Mouse (Mus musculus) c-Kit-positive CD71-positive TER-119-positive erythroid progenitor cells, embryonic 14.5 days (primary cell): Measurements from ENCODE around the gene Rmnd5b.
"Not testable (repeated sequence)": the region's sequence is repeated elsewhere in the genome, so short reads cannot be mapped to it uniquely, and the experiment has no call there.

Experiments
- DNase-seq: peaks from one replicate; pipeline ENCODE4 v3.0.0-alpha.2; 2013; ENCODE audit warnings: low spot score

Rmnd5b gene

GRCm38 (mm10) chr11:51621776-51622175 lies 13.9 kb downstream of the Rmnd5b start:
- no peak for DNase-seq

GRCm38 (mm10) chr11:51620084-51620483 lies 15.6 kb downstream of the Rmnd5b start:
- no peak for DNase-seq

- DNase-seq = peak; percentile 95
Observed at GRCm38 (mm10) chr11:51619409-51620060, 16.2 kb downstream of the Rmnd5b start, which contains the start of gene Nhp2. Gene Nhp2 (plus strand): TSS chr11:51619735.

DNA sequence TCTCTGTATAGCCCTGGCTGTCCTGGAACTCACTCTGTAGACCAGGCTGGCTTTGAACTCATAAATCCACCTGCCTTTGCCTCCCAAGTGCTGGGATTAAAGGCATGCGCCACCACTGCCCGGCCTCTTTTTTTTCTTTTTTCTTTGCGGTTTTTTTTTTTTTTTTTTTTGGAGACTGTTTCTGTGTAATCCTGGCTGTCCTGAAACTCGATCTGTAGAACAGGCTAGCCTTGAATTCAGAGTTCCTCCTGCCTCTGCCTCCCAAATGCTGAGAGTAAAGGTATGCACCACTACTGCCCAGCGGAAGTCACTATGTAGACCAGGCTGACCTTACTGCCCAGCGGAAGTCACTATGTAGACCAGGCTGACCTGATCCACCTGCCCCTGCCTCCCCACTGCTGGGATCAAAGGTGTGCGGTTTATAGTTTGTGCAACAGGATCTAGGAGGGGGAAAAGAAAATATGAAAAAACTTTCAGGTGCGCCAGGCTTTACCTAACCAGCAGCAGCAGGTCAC lies 16.7 kb downstream of the Rmnd5b start:
- no peak for DNase-seq

- peak; percentile 71 for DNase-seq
Observed at GRCm38 (mm10) chr11:51617693-51618092, 18.0 kb downstream of the Rmnd5b start.

DNA sequence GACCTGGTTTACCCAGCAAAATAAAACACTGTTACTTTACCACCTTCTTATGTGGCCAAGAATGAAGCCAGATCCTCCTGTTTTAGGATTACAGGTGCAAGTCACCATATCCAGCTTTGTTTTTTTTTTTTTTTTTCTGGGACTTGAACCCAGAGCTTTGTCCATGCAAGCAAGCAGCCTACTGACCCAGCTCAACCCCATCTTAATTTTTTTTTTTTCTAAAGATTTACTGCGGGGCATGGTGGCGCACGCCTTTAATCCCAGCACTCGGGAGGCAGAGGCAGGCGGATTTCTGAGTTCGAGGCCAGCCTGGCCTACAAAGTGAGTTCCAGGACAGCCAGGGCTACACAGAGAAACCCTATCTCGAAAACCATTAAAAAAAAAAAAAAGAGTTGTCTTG lies 19.6 kb downstream of the Rmnd5b start:
- not testable (repeated sequence) for DNase-seq

DNA sequence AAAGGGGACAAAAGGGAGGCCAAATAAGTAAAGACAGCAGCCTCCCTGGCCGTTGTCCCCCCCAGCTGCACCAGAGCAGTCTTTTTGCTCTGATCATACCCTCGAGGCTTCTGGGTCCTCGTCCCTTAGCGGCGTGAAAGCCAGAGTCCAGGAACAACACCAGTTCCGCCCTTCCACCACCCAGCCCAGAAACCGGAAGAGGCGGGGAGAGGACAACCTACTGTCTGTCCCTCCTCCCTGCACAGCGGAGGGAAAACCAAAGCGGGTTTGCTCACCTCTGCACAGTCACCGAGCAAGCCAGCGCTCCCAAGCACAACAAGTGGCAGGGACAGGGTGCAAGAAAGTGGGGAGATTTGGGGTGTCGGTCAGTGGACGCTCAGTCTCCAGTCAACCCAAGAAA lies 20.1 kb downstream of the Rmnd5b start:
- peak; percentile 82 for DNase-seq

DNA sequence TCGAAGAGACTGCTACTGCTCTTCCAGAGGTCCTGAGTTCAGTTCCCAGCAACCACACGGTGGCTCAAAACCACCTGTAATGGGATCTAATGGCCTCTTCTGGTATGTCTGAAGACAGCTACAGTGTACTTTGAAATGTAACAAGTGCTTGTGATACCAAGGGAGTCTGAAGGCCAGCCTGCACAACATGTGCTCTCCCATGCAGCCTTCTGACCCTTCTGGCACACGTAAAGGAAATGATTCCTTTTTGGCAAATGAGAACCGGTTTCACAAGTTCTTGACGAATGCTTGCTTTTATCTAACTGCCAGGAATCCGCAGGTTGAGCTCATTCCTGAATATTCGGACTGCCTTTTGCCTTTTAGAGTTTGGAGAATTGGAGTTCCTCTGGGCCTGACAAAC lies 20.6 kb downstream of the Rmnd5b start:
- no peak for DNase-seq

GRCm38 (mm10) chr11:51614256-51614655 lies 21.4 kb downstream of the Rmnd5b start:
- no peak for DNase-seq

DNA sequence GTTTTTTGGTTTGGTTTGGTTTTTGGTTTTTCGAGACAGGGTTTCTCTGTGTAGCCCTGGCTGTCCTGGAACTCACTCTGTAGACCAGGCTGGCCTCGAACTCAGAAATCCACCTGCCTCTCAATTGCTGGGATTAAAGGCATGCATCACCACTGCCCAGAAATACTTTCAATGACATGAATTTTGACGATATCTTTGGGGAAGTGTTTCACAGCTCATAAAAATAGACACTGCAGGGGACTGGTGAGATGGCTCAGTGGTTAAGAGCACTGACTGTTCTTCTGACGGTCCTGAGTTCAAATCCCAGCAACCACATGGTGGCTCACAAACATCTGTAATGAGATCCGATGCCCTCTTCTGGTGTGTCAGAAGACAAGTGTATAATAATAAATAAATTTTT lies 25.8 kb downstream of the Rmnd5b start:
- DNase-seq = not testable (repeated sequence)

GRCm38 (mm10) chr11:51609266-51609909 lies 26.3 kb downstream of the Rmnd5b start:
- DNase-seq = no peak

GRCm38 (mm10) chr11:51607096-51607738 lies 28.5 kb downstream of the Rmnd5b start:
- peak; percentile 65 for DNase-seq

DNA sequence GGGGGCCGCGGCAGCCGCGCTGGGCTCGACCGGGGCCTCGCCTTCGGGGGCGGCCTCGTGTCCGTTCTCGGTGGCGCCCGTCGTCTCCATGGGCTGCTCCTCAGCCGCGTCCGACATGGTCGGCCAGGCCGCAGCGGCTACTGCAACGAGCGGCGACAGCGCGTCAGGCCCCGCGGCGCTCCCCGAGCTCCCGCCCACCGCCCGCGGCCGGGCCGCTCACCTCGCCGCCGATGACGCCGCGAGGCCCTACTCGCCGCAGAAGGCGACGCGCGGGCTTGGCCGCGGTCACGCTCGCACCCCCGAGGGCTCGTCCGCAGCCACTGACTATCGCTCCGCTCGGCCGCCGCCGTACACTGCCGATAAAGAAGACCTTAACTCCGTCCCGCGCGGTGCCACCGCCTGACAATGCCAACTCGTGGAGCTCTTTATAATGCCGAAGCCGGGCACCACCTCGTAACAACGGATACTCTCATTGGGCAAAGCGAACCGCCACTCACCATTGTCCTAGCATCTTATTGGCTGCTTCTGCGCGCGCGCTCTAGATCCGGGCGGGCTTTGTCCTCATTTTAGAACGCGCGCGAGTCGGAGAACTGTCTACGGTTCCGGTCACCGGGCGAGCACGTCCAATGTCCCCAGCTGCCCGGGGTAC lies 29.1 kb downstream of the Rmnd5b start, which contains the start of gene Hnrnpab:
TSS of gene Hnrnpab (minus strand) at position 401 of the 649 bp plus-strand sequence.
- DNase-seq = peak; percentile 99

GRCm38 (mm10) chr11:51605602-51606446 lies 29.9 kb downstream of the Rmnd5b start:
- DNase-seq = peak; percentile 82

DNA sequence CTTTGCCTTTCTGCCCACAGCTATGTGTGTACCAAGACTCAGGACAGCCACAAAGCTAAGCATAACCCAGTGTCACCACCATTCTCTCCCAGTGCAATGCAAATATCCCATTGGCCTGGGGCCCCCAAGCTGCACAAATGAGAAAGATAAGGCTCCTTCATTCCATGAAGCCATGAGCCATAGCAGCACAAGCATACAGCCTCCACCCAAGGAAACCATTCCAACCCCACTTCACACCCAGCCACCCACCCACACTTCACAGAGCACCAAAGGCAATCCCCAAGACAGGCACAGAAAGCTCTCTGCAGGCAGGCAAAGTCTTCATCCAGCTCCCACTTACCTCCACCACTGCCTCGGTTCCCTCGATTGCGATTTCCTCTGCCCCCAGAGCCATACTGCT lies 33.4 kb downstream of the Rmnd5b start:
- no peak for DNase-seq

DNA sequence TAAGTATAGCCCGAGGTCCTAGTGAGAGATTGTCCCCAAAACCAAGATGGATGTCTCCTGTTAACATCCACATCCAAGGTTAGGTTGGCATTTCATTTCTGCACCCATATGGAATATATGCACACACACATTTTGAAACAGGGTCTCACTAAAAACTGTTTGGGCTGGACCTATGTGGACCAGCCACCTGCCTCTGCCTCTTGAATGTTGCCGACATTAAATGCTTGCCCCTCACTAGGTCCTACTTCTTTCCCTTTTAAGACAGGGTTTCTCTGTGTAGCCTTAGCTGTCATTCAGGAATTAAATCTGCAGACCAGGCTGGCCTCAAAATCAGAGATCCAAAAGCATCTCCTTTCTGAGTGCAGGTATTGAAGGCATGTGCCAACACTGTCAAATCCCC lies 38.1 kb downstream of the Rmnd5b start:
- DNase-seq = no peak

GRCm38 (mm10) chr11:51595459-51596083 lies 40.1 kb downstream of the Rmnd5b start:
- DNase-seq = no peak

DNA sequence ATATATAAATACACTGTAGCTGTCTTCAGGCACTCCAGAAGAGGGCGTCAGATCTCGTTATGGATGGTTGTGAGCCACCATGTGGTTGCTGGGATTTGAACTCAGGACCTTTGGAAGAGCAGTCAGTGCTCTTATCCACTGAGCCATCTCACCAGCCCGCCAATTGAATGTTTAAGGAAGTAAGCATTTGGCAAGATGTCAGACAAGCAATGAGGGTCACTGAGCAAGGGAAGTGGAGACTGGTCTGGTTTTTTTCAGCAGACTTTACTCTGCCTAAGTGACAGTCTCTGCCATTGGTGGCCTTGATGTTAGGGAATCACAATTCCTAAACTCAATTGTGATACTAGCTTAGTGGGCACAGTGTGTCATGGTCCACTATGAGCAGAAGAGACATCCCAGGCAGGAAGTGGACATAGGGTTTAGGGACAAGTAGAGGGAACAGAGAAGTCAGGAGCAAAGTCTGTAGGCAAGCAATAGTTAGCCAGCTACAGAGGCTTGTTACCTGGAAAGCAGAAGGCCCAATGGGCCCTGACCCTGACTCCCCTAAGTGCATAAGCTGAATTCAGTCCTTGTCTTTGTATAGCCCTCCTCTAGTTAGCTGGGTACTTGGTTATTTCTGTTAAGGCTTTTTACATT lies 40.9 kb downstream of the Rmnd5b start:
- DNase-seq = no peak

- DNase-seq = no peak
Observed at GRCm38 (mm10) chr11:51593849-51594248, 41.8 kb downstream of the Rmnd5b start.

DNA sequence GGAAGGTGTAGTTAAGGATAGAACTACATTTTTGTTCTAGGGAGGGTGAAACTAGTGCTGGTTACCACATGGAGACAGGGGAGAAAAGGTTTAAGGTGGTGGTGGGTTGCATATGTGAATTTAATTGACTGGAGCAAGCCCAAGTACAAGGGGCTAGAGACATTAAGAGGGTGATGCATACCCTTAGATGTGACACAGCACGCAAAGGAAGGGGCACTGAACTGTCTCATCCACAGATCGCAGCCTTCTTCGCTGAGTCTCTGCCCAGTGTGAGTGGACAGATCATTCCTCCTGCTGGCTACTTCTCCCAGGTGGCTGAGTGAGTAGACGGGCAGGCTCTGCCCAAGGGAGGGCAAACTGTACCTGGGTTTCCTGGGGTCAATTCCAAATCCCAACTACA lies 42.3 kb downstream of the Rmnd5b start:
- DNase-seq = no peak

DNA sequence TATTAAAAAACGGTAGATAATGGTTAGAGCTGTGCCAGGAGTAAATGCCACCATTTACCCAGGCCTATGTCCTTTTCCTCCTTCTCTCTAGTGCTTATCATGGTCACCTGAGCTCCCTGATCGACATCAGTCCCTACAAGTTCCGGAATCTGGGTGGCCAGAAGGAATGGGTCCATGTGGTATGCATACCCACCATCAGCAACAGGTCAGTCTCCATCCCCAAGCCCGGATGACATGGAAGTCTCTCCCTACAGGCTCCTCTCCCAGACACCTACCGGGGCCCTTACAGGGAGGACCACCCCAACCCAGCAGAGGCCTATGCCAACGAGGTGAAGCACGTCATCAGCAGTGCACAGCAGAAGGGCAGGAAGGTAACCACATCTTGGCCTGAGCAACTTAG lies 43.8 kb downstream of the Rmnd5b start:
- DNase-seq = no peak
